Mouse (Mus musculus) brain, embryonic 14.5 days (tissue): ENCODE measurements around the gene Pnrc2. TPM values are rescaled to one million over a fixed set of nuclear protein-coding genes. Genes with fewer than 3 reads are reported as not detected.

Experiments
- DNase-seq: peaks from one replicate; pipeline ENCODE4 v3.0.0-alpha.2; 2011; ENCODE audit warnings: low read depth
- CTCF ChIP-seq: fragments of 200-500 bp; IDR thresholded peaks from 2 replicates; pipeline ENCODE4 v1.5.1; 2012; ENCODE audit warnings: inconsistent platforms, mild to moderate bottlenecking, moderate library complexity, borderline replicate concordance; ENCODE audit not compliant: insufficient read depth, insufficient read length; ENCODE audit errors: extremely low read depth
- POLR2A ChIP-seq: fragments of 200-500 bp; IDR thresholded peaks from 2 replicates; pipeline ENCODE4 v1.6.1; 2012; ENCODE audit warnings: mild to moderate bottlenecking, inconsistent platforms, borderline replicate concordance; ENCODE audit not compliant: poor library complexity, insufficient read depth, insufficient read length, severe bottlenecking; ENCODE audit errors: extremely low read depth
- polyA plus RNA-seq: library from polyadenylated mRNA; depleted of rRNA; stranded (reverse); fragments of >200 nt; gene quantifications from 2 replicates; pipeline ENCODE4 v1.2.3, GENCODE M21; 2012

Gene Pnrc2
- polyA plus RNA-seq, 1 experiment: 67.1 TPM

- TF ChIP-seq POLR2A: no peak
- no peak for TF ChIP-seq CTCF
- DNase-seq: peak; percentile 80
These were observed 17.2 kb downstream of the Pnrc2 start for GRCm38 (mm10) chr4:135856223-135857091.

GRCm38 (mm10) chr4:135855536-135856222, 18.0 kb downstream of the Pnrc2 start, which contains the start of gene Srsf10:
Srsf10 (plus strand) TSS chr4:135855747.
- DNase-seq: peak; percentile 99

GRCm38 (mm10) chr4:135855080-135855479, 18.6 kb downstream of the Pnrc2 start:
- TF ChIP-seq CTCF: 0 out of 2 replicates have a peak, but pooled peaks have one; percentile 6
- TF ChIP-seq POLR2A: no peak

More at GRCm38 (mm10) chr4:135855536-135856222, 18.0 kb downstream of the Pnrc2 start, which contains the start of gene Srsf10:
- TF ChIP-seq CTCF: no peak
- peak; percentile 91 for TF ChIP-seq POLR2A

GRCm38 (mm10) chr4:135854630-135855029, 19.0 kb downstream of the Pnrc2 start:
- no peak for DNase-seq
- TF ChIP-seq POLR2A (no peak), CTCF (no peak)

More at GRCm38 (mm10) chr4:135855080-135855479, 18.6 kb downstream of the Pnrc2 start:
- DNase-seq: peak; percentile 78

GRCm38 (mm10) chr4:135853987-135854546, 19.6 kb downstream of the Pnrc2 start:
- TF ChIP-seq CTCF: no peak
- TF ChIP-seq POLR2A: no peak
- peak; percentile 71 for DNase-seq

GRCm38 (mm10) chr4:135851942-135852341, 21.7 kb downstream of the Pnrc2 start:
- TF ChIP-seq POLR2A (no peak), CTCF (no peak)
- DNase-seq: no peak

GRCm38 (mm10) chr4:135850411-135851095, 23.1 kb downstream of the Pnrc2 start:
- DNase-seq: peak; percentile 94

GRCm38 (mm10) chr4:135847581-135847980, 26.1 kb downstream of the Pnrc2 start:
- DNase-seq: no peak
- TF ChIP-seq CTCF: no peak
- TF ChIP-seq POLR2A: no peak

More at GRCm38 (mm10) chr4:135850411-135851095, 23.1 kb downstream of the Pnrc2 start:
- TF ChIP-seq POLR2A (no peak), CTCF (no peak)

GRCm38 (mm10) chr4:135844400-135844799, 29.2 kb downstream of the Pnrc2 start:
- TF ChIP-seq CTCF: no peak
- no peak for TF ChIP-seq POLR2A
- no peak for DNase-seq

GRCm38 (mm10) chr4:135839293-135840011, 34.2 kb downstream of the Pnrc2 start:
- TF ChIP-seq CTCF (no peak), POLR2A (no peak)
- no peak for DNase-seq
